Mouse (Mus musculus): ENCODE results near the gene Mlst8.
"Not testable (repeated sequence)": the region's sequence is repeated elsewhere in the genome, so short reads cannot be mapped to it uniquely, and the experiment has no call there.

The Mlst8 gene

GRCm38 (mm10) chr17:24426471-24427169 lies 52.3 kb downstream of the Mlst8 start, which contains the start of gene Eci1:
Gene Eci1, plus strand, starts transcription at chr17:24426641.
- DNase-seq (ENCODE audit: low read depth), result peak; percentile 92

- DNase-seq (ENCODE audit: low read depth), result no peak
Observed at GRCm38 (mm10) chr17:24425905-24426304, 53.0 kb downstream of the Mlst8 start.

- not testable (repeated sequence) for DNase-seq (ENCODE audit: low read depth)
Observed at GRCm38 (mm10) chr17:24425326-24425725, 53.6 kb downstream of the Mlst8 start.

GRCm38 (mm10) chr17:24424489-24424888 lies 54.4 kb downstream of the Mlst8 start:
- no peak for DNase-seq (ENCODE audit: low read depth)

Data from fibroblast of lung, adult 2 months (primary cell).